Mouse (Mus musculus) testis, postnatal 10 days (tissue): Measurements from ENCODE around the gene Zfp740.

Experiments used
- DNase-seq: peaks from one replicate; pipeline ENCODE4 v3.0.0; 2021; ENCODE audit warnings: low spot score

The Zfp740 gene

GRCm38 (mm10) chr15:102248812-102249191 lies 45.8 kb downstream of the Zfp740 start:
- peak; percentile 62 for DNase-seq

GRCm38 (mm10) chr15:102249251-102249691 lies 46.2 kb downstream of the Zfp740 start:
- DNase-seq = peak; percentile 55

- DNase-seq = no peak
Observed at GRCm38 (mm10) chr15:102249967-102250366, 46.9 kb downstream of the Zfp740 start.

- no peak for DNase-seq
Observed at GRCm38 (mm10) chr15:102250521-102250920, 47.5 kb downstream of the Zfp740 start.

GRCm38 (mm10) chr15:102255547-102256255 lies 52.7 kb downstream of the Zfp740 start:
- no peak for DNase-seq

- no peak for DNase-seq
Observed at GRCm38 (mm10) chr15:102256431-102257201, 53.6 kb downstream of the Zfp740 start.

- DNase-seq = peak; percentile 54
Observed at GRCm38 (mm10) chr15:102257202-102258075, 54.4 kb downstream of the Zfp740 start, which contains the start of gene Rarg. Gene Rarg (minus strand): TSS chr15:102257517.

GRCm38 (mm10) chr15:102258076-102258470 lies 55.0 kb downstream of the Zfp740 start:
- no peak for DNase-seq

- no peak for DNase-seq
Observed at GRCm38 (mm10) chr15:102258581-102259253, 55.7 kb downstream of the Zfp740 start.

- no peak for DNase-seq
Observed at GRCm38 (mm10) chr15:102262582-102262981, 59.5 kb downstream of the Zfp740 start.

GRCm38 (mm10) chr15:102263037-102263436 lies 60.0 kb downstream of the Zfp740 start:
- no peak for DNase-seq
